Mouse (Mus musculus) left cerebral cortex, adult 2 months (tissue): ENCODE measurements at regions not wholly inside any gene's neighbourhood (a gene's known extent, or its start where the extent isn't known, plus 50 kb on each side); places are given as distances from the start of the nearest gene placed in this dataset.
A peak's percentile ranks its signal among the peaks of the same experiment; 100 is the strongest.

Experiments used
- DNase-seq, 2 experiments: peaks; one replicate each; pipeline ENCODE4 v3.0.0; 2021 to 2022; ENCODE audit warnings: low spot score in 2 of 2, mixed read lengths in 1 of 2; ENCODE audit errors: extremely low spot score in 1 of 2
- H3K27ac ChIP-seq: fragments of 200-600 bp; 2 replicates; pipeline ENCODE4 v1.8.1; 2022
- H3K4me3 ChIP-seq: fragments of 200-600 bp; 2 replicates; pipeline ENCODE4 v1.8.1; 2022
- CTCF ChIP-seq: fragments of 200-600 bp; IDR thresholded peaks from 2 replicates; pipeline ENCODE4 v1.8.1; 2022; ENCODE audit warnings: antibody characterized with exemption, mild to moderate bottlenecking, moderate library complexity
- intact Hi-C: fragments of 180-260 bp; cut with DNase I; formaldehyde crosslinking; loops from one replicate; pipeline ENCODE4 v1.15.1; 2025

DNA sequence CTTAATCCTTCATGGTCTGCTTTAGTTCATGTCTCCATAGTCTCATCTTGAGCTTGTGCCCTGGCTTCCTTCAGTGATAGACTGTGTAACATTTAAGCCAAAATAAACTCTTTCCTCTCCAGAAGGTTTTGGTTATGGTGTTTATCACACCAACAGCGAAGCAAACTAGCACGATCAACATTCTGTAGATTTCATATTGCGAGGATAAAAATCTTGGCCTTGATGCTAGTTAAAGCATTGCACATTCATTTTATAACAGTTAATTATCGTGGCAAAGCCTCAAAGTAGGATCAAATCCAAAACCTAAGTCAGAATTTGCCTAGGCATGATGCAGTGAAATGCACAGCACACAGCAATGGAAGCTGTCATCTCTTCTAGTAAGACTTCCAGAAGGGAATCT is 1123.7 kb downstream of the Rapgef2 start:
- no peak overlapping the region for H3K27ac ChIP-seq
- no peak for DNase-seq
- TF ChIP-seq CTCF, result no peak
- intact Hi-C loops, result no loop called here
- no peak overlapping the region for H3K4me3 ChIP-seq

DNA sequence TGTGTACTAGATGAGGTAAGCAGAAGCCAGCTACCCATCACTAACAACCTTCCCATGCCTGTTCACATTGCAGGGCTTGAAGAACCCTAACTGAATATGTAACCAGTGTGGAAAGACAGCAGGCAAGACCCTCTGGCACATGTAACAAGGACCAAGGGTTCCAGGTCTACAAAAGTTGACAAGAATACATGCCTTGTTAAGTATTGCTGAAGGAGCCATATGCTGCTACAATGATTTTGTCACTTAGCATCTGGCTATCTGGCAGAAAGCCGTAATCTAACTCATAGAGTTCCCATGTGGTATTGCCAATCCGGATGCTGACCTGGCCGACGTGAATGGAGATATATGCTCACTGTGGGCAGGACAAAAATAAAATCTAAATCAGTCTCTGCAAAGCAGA is 1127.9 kb downstream of the Rapgef2 start:
- DNase-seq, result peak in 1 of 2 experiments; percentile 28
- no peak for TF ChIP-seq CTCF
- intact Hi-C loops, result no loop called here

More for the DNA sequence above, 1127.9 kb downstream of the Rapgef2 start:
- no peak overlapping the region for H3K4me3 ChIP-seq
- H3K27ac ChIP-seq, result no peak overlapping the region; the same call in 1 of the 2 replicates
